Mouse (Mus musculus) kidney, postnatal 4 days (tissue): Measurements from ENCODE around the gene Arpp21.
A peak's percentile ranks its signal among the peaks of the same experiment; 100 is the strongest.

ENCODE experiments used
- DNase-seq, 2 experiments: peaks; one replicate each; pipeline ENCODE4 v3.0.0; 2021; ENCODE audit warnings: mixed read lengths in 2 of 2

Arpp21 gene

GRCm38 (mm10) chr9:112177569-112177968 lies 58.2 kb downstream of the Arpp21 start:
- DNase-seq, result no peak

DNA sequence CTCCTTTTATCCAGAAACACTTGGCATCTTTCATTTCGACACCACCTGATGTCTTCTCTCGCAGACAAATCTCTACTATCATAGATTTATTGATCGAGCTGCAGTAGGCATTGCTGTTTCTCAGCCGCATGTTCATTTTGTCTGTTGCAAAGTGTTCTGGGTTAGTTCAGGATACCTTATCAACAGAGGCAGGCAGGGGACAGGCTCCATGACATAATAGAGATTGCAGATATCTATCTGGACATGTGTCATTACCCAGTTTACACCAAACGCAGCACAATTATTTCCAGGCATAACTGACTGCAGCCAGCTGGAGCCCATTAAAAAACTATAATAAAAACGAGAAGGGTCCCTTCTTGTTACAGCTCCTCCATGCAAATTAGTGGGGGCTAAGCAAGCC lies 59.4 kb downstream of the Arpp21 start:
- DNase-seq, result no peak

GRCm38 (mm10) chr9:112174407-112175357 lies 61.1 kb downstream of the Arpp21 start:
- DNase-seq, result no peak

GRCm38 (mm10) chr9:112173778-112174177 lies 62.0 kb downstream of the Arpp21 start:
- no peak for DNase-seq

DNA sequence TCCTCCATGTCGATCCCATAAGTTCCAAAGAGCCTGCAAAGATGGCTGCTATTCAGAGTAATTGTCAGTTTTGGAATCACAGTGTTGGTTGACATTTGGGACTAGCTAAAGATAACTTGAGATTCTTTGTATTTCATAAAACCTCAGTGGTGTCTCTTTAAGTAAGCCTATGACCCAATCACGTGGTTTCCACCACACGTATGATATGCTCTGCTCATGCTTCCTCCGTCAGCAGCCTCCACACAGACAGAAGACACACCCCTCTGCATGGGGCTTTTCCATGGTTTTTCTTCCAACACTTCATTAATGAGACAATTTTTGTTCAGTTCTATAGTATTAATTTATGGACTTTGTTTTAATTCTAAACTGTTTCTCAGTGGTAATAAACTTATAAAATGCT lies 71.1 kb downstream of the Arpp21 start:
- DNase-seq, result no peak

DNA sequence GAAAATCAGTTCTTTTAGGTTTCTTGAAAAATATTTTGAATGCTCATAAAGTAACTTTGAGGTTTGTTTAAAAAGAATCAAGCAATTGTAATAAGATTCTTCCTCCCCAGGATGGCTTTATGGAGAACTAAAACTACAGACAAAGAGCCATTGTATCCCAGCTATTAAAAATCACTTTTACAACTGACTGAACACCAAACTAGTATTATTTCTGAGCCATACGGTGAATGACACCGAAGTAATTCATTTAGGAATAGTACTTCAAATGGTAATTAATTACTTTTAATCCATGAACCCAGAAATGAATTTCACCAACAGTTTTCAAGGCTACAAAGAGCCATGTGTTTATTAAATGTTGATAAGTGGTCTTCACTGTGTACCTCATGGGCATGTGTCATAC lies 74.8 kb downstream of the Arpp21 start:
- DNase-seq, result no peak

GRCm38 (mm10) chr9:112153972-112154371 lies 81.8 kb downstream of the Arpp21 start:
- no peak for DNase-seq

GRCm38 (mm10) chr9:112152762-112153161 lies 83.0 kb downstream of the Arpp21 start:
- DNase-seq, result no peak

- peak; percentile 23 to 37 for DNase-seq
Measured at GRCm38 (mm10) chr9:112151177-112151576, 84.6 kb downstream of the Arpp21 start.

DNA sequence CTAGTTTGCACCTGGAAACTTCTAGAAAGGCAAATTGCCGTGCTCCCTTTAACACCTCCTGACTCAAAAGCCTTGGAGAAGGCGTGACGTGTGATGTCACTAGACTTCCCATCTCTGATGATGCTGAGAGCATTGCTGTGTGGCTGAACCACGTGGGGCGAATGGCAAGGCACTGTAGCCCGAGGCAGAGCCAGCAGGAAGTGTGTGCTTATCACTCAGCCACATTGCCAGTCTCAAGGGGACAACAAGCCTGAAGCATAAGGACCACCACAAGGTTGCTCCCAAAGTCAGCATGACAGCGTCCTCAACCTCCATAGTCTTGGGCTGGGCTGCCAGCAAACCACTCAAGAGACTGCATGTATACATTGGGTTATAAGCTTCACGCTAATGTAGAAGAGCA lies 95.1 kb downstream of the Arpp21 start:
- no peak for DNase-seq

- no peak for DNase-seq
Measured at GRCm38 (mm10) chr9:112137820-112138219, 97.9 kb downstream of the Arpp21 start.

DNA sequence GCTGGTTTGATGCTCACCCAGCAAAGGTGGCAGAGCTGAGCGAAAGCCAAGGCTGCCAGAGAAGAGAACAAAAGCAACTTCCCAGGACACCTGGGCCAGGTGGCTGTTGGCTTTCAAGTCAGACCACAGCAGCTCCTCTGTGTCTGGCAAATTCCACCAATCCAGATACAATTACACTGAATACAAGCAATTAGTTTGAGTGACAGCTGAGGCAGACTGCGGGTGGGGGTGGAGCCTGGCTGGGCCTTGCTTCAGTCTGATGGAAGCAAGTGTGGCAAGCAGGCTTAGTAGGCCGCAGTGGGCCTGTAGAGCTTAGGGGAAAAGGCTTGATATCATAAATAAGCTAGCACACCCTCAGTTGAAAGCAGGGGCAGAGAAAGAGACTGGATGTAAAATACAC lies 104.9 kb downstream of the Arpp21 start:
- no peak for DNase-seq

GRCm38 (mm10) chr9:112124667-112125066 lies 111.1 kb downstream of the Arpp21 start:
- DNase-seq, result peak in 1 of 2 experiments; percentile 6

GRCm38 (mm10) chr9:112124184-112124583 lies 111.6 kb downstream of the Arpp21 start:
- DNase-seq, result no peak

- no peak for DNase-seq
Measured at GRCm38 (mm10) chr9:112123421-112123828, 112.3 kb downstream of the Arpp21 start.

DNA sequence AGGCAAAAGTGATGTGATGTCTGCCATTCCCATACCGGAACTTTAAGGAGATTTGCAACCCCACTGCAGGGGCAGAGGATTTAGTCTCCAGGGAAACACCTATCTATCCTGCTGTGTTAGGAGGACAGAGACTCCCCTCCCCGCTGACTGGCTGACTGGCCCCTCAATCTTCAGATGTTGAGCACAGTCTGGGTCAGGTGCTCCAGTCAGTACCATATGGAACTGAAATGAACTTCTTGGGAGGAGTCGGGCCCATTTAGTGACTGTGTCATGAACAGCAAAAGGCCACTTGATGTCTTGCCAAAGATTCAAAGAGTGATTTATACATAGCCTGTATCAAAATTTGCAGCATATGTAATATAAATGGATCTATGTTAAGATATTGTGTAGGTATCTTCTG lies 116.2 kb downstream of the Arpp21 start:
- DNase-seq, result no peak

GRCm38 (mm10) chr9:112119106-112119433 lies 116.7 kb downstream of the Arpp21 start:
- no peak for DNase-seq

DNA sequence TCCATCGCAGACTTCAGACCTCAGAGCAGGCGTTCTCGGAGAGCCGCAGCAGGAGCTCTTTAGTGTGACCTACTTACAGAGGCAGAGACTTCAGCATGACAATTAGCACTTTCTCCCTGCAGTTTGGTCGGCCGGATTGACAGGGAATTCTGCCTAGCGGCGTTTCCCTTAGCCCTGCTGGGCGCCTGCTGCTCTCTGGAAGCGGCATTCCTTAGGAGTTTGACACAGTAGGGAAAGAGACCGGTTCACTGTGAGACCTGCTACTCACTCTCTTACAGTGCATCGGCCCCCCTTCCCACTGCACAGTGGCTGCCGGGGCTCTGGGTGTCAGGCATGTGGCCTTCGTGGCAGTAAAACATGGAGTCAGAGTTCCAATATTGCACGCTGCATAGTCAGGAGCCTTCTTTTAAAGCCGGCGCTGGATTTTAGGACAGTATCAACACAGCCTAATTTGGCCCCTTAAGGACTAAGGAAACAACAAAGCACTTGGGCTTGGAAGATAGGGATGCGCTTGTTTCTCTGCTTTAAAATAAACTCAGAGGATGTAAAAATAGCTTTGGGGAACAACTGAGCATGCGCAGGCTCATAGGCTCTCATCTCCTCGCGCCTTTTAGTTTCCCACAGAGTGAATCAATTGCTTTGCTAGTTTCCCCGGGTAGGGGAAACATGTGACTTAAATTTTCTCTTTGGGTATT lies 117.2 kb downstream of the Arpp21 start:
- DNase-seq, result peak; percentile 17 to 40

GRCm38 (mm10) chr9:112117632-112118410 lies 117.9 kb downstream of the Arpp21 start:
- no peak for DNase-seq

DNA sequence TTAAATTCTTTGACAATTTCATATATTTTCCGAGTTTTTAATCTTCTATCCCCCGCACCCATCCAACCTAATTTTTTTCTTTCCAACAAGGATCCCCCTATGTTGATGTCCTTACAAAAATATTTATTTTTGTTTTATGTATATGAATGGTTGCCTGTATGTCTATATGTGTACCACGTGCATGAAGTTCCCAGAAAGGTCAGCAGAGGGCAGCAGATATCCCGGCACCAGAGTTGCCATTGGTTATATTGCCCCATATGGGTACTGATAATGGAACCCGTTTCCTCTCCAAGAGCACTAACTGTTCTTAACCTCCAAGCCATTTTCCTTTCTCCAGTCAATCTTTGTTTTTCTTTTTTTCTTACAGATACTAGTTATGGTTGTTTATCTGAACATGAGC lies 124.1 kb downstream of the Arpp21 start:
- no peak for DNase-seq

- no peak for DNase-seq
Measured at GRCm38 (mm10) chr9:112102852-112103192, 132.9 kb downstream of the Arpp21 start.

GRCm38 (mm10) chr9:112102155-112102851 lies 133.4 kb downstream of the Arpp21 start:
- peak; percentile 12 to 32 for DNase-seq
